Mouse (Mus musculus) stomach, embryonic 16.5 days (tissue): ENCODE data around the gene Dhrs7b. TPM values are rescaled to one million over a fixed set of nuclear protein-coding genes. Genes with fewer than 3 reads are reported as not detected.

Experiments used
- ATAC-seq: fragments of 200-750 bp; cut with Nextera tagmentation; 2 replicates; pipeline ENCODE4 v1.8.0; 2017; ENCODE audit warnings: moderate number of reproducible peaks, moderate TSS enrichment; ENCODE audit not compliant: insufficient read depth, low FRiP score
- H3K27ac ChIP-seq: fragments of 300-500 bp; sonication (generic); 2 replicates; pipeline ENCODE4 v1.5.1; 2014; ENCODE audit warnings: low read length
- H3K27me3 ChIP-seq: fragments of 300-500 bp; sonication (generic); 2 replicates; pipeline ENCODE4 v1.6.1; 2014; ENCODE audit warnings: low read length, control low read depth, mixed read lengths; ENCODE audit not compliant: control insufficient read depth, insufficient read depth
- H3K36me3 ChIP-seq: fragments of 300-500 bp; sonication (generic); 2 replicates; pipeline ENCODE4 v1.6.1; 2014; ENCODE audit warnings: low read length; ENCODE audit not compliant: control insufficient read depth, insufficient read depth
- H3K4me1 ChIP-seq: fragments of 300-500 bp; sonication (generic); 2 replicates; pipeline ENCODE4 v1.6.1; 2014; ENCODE audit warnings: low read length, control low read depth, mixed read lengths; ENCODE audit not compliant: control insufficient read depth, insufficient read depth
- H3K4me2 ChIP-seq: fragments of 300-500 bp; sonication (generic); 2 replicates; pipeline ENCODE4 v1.6.1; 2014; ENCODE audit warnings: low read depth, low read length, mixed read lengths
- H3K4me3 ChIP-seq: fragments of 300-500 bp; sonication (generic); replicated peaks from 2 replicates; pipeline ENCODE4 v1.5.1; 2014; ENCODE audit warnings: mild to moderate bottlenecking, low read length
- H3K9ac ChIP-seq: fragments of 300-500 bp; sonication (generic); 2 replicates; pipeline ENCODE4 v1.6.1; 2014; ENCODE audit warnings: low read length
- H3K9me3 ChIP-seq: fragments of 300-500 bp; sonication (generic); replicated peaks from 2 replicates; pipeline ENCODE4 v1.6.1; 2016; ENCODE audit warnings: low read length, control low read depth; ENCODE audit not compliant: control insufficient read depth
- WGBS: fragments of 180-500 bp; shearing (Covaris S2); extraction: QIAGEN DNeasy Blood & Tissue Kit; methylation state at CpG from one replicate; pipeline ENCODE4 v1.1.7; 2014; 5-methylcytosine and 5-hydroxymethylcytosine counted together
- polyA plus RNA-seq: library from polyadenylated mRNA; unstranded; fragments of >200 nt; fragmentation: Nextera tagmentation; extraction: Ambion mirVana; gene quantifications from 2 replicates; pipeline ENCODE4 v1.2.1, GENCODE M21; 2015

The Dhrs7b gene
- polyA plus RNA-seq, 1 experiment from 2014 or later: 42.8 TPM

DNA sequence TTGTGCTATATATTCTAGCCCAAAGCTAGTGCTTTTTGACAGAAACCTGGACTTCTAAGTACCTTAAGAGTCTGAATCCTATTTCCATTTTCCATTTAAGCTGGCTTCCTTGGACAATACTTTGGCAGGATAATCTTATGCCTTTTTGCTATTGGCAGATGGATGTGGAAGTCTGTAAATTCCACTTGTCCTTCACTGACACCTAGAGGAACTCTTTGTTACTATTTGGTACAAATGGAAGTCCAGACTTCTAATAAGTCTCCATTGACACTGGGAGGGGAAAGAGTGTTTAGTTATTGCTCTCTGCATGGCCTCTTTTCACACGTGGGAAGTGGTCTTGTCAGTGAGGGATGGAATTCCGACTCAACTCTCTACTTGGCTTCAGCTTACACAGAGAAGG lies 1.5 kb upstream of the Dhrs7b start:
- WGBS: 26% methylated on average over 2 of the region's 2 CpGs

DNA sequence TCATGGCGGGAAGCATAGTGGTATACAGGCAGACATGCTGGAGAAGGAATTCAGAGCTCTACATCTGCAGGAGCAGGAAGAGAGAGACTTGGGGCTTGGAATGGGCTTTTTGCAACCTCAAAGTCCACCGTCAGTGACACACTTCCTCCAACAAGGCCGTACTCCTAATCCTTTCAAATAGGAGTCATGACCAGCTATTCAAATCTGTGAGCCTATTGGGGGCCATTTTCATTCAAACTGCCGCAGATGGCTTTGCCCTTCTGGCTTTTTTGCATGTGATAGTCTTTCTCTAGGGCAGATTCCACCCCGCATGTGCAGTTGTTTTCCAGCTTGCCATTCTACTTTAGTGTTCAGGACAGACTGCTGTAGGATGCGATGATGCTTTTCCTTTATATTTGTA lies 6.5 kb downstream of the Dhrs7b start:
- Histone ChIP-seq H3K4me1 (no peaks in the 10 kb centered on the region), H3K4me2 (no peak overlapping the region), H3K36me3 (no peaks in the 10 kb centered on the region), H3K27ac (no peak overlapping the region), H3K9ac (no peak overlapping the region), H3K9me3 (no peaks in the 10 kb centered on the region), H3K4me3 (no peak overlapping the region), H3K27me3 (no peaks in the 10 kb centered on the region)
- WGBS: 95% methylated on average over 6 of the region's 6 CpGs
- no peak for ATAC-seq

More for the DNA sequence above, 1.5 kb upstream of the Dhrs7b start:
- no peak for ATAC-seq
- Histone ChIP-seq H3K27ac (no peak overlapping the region), H3K36me3 (no peaks in the 10 kb centered on the region), H3K4me1 (peaks cover 5% of the 10 kb centered on the region; the same call in 1 of the 2 replicates), H3K9ac (no peak overlapping the region), H3K27me3 (no peaks in the 10 kb centered on the region), H3K4me3 (no peak overlapping the region), H3K4me2 (no peak overlapping the region), H3K9me3 (no peaks in the 10 kb centered on the region)

DNA sequence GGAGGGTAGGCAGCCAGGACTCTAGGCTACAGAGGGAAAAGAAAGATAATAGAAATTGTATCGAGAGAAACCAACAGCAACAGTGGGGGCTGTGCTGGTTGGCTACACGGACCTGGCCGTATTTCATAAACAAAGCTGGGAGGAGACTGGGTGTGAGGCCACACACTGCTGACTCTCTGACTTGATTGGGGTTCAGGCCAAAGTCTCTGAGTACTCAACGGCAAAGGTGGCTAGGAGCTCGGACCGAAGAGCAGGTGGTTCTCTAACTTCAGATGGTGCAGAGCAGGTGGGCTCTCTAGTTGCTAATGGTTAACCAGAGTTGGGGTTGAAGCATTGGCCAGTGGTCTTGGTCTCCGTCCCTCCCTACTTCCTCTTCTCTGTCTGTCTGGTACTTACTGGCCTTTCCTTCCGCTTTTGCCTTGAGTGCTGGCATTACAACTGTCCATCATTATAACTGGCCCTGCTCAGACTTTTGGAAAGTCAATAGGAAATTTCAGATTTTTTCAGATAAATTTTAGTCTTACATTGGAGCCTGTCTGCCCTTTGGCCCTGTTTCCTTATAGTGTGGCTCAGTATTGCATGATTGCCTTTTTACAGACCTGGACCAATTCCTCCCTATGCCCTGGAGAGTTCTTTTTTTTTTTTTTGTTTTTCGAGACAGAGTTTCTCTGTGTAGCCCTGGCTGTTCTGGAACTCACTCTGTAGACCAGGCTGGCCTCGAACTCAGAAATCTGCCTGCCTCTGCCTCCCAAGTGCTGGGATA lies 7.4 kb downstream of the Dhrs7b start:
- H3K36me3 ChIP-seq: no peaks in the 10 kb centered on the region
- H3K4me2 ChIP-seq: no peak overlapping the region
- no peak overlapping the region for H3K27ac ChIP-seq
- no peaks in the 10 kb centered on the region for H3K9me3 ChIP-seq
- no peak overlapping the region for H3K4me3 ChIP-seq
- H3K27me3 ChIP-seq: no peaks in the 10 kb centered on the region
- 88% methylated on average over 10 of the region's 10 CpGs for WGBS
- no peaks in the 10 kb centered on the region for H3K4me1 ChIP-seq
- H3K9ac ChIP-seq: no peak overlapping the region
- ATAC-seq: no peak

DNA sequence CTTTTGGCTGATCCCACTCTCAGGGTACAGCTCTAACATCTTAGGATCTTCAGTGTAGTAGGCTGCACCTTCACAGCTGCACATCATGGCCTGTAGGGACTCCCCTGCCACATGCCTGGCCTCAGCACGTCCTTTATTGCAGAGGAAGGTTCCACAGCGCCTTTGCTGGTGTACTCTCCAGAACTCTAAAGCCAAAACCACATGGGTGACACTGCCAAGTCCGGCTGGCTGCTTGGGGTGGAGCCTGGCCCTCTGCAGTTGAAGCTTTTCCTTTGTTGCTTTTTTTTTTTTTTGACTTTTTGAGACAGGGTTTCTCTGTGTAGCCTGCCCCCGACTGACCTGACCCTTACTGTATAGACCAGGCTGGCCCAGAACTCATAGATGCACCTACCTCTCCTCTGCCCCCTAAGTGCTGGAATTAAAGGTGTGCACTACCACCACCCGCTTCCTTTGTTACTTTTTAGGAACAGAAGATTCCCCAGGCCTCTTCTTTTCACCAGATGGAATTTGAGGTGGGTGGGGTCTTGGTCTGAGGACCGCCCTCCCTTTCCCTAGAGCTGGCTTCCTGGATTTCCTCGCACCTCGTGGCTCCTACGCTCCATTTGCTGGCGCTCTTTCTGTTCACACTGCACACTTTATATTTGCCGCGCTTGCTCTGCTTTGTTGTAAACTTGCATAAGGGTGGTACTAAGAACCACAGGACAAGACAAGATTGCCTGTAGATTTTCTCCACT lies 11.2 kb downstream of the Dhrs7b start:
- no peaks in the 10 kb centered on the region for H3K9me3 ChIP-seq
- ATAC-seq: no peak
- H3K4me2 ChIP-seq: no peak overlapping the region
- 76% methylated on average over 12 of the region's 12 CpGs for WGBS
- H3K4me3 ChIP-seq: no peak overlapping the region
- H3K27ac ChIP-seq: no peak overlapping the region
- H3K36me3 ChIP-seq: no peaks in the 10 kb centered on the region
- H3K4me1 ChIP-seq: no peaks in the 10 kb centered on the region
- no peak overlapping the region for H3K9ac ChIP-seq
- H3K27me3 ChIP-seq: no peaks in the 10 kb centered on the region

DNA sequence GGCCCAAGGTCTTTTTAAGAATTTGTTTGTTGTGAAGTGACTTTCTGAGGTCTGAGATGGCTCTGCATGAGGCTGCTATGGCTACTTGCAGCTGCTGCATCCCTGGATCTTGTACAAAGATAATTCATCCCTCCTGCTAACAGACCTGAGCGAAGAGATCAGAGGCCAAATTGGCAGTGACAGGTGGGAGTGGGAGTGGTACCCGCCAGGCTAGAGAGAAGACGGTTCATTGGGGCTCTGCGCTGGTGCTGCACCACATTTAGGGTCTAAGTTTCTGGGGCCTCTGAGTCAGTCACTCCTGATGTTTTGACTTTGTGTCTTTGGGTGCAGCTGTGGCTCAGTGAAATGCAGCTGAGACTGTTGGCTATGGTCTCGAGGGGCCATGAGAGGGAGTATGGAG lies 13.0 kb downstream of the Dhrs7b start:
- no peaks in the 10 kb centered on the region for H3K4me1 ChIP-seq
- H3K36me3 ChIP-seq: no peaks in the 10 kb centered on the region
- no peak for ATAC-seq
- no peaks in the 10 kb centered on the region for H3K27me3 ChIP-seq
- no peaks in the 10 kb centered on the region for H3K9me3 ChIP-seq
- H3K4me2 ChIP-seq: no peak overlapping the region
- no peak overlapping the region for H3K4me3 ChIP-seq
- no peak overlapping the region for H3K27ac ChIP-seq
- no peak overlapping the region for H3K9ac ChIP-seq
- WGBS: 85% methylated on average over 5 of the region's 5 CpGs

DNA sequence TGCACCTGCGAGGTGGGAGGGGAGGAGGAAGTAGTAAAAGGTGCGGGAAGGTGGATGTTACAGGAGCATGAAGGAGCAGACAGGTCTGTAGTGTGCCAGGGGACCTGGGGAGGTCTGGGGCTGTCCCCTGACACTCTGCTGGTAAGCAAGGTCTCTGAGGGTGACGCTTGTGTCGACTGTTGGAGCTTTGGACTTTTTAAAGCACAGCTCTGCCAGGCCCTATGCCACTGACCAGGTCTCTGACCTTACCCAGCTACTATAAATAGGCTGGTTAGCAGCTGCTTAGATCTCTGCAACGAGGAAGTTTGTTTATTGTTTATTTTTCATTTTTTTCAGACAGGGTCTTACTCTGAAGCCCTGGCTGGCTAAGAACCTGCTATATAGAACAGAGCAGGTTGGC lies 15.0 kb downstream of the Dhrs7b start:
- Histone ChIP-seq H3K27me3 (no peaks in the 10 kb centered on the region), H3K4me2 (no peak overlapping the region), H3K4me1 (no peaks in the 10 kb centered on the region), H3K9ac (no peak overlapping the region), H3K36me3 (no peaks in the 10 kb centered on the region), H3K9me3 (no peaks in the 10 kb centered on the region), H3K4me3 (no peak overlapping the region), H3K27ac (no peak overlapping the region)
- no peak for ATAC-seq
- 78% methylated on average over 5 of the region's 5 CpGs for WGBS

DNA sequence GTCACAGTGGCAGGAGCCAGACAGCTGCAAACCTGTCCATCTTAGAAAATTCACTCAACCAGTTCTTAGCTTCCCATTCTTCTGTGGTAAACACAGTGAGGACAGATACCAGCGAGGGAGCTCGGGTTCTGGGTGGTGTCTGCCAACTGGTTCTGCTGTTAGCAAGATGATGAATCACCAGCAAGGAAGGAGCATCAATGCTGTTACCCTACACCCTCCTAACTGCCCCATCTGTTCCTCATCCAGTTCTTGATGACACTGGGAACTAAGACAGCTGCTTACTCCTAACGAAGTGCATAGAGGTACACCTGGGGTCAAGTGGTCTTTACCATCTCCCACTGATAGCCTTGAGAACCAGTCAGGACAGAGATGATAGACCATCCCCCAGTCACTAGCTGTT lies 26.2 kb downstream of the Dhrs7b start:
- no peak overlapping the region for H3K4me3 ChIP-seq
- no peak overlapping the region for H3K27ac ChIP-seq
- H3K4me1 ChIP-seq: no peaks in the 10 kb centered on the region
- no peak overlapping the region for H3K4me2 ChIP-seq
- WGBS: 41% methylated on average over 3 of the region's 3 CpGs
- no peaks in the 10 kb centered on the region for H3K9me3 ChIP-seq
- H3K9ac ChIP-seq: no peak overlapping the region
- no peaks in the 10 kb centered on the region for H3K27me3 ChIP-seq
- peaks cover 8% of the 10 kb centered on the region; the same call in 1 of the 2 replicates for H3K36me3 ChIP-seq
- no peak for ATAC-seq

DNA sequence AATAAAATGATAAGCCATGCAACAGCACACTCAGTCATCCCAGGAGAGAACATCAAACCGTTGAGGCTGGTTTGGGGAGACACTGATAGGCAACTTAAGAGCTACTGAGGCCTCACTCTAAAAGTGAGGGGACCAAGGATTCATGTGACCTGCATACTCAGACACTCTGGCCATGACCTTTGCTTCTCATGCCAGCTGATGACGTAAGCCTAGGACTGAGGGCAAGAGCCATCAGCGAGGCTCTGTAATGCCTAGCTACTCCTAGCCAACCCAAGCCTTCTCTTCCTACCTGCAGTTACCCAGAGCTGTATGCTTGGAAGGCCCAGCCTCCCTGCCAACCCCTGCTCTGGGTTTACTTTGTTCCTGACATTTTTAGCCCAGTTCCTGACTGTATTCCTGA lies 31.6 kb downstream of the Dhrs7b start:
- ATAC-seq: no peak
- no peaks in the 10 kb centered on the region for H3K27me3 ChIP-seq
- no peaks in the 10 kb centered on the region for H3K9me3 ChIP-seq
- WGBS: 81% methylated on average over 3 of the region's 3 CpGs
- H3K4me3 ChIP-seq: no peak overlapping the region
- H3K27ac ChIP-seq: no peak overlapping the region
- H3K4me2 ChIP-seq: no peak overlapping the region
- H3K4me1 ChIP-seq: peaks cover 4% of the 10 kb centered on the region; the same call in 1 of the 2 replicates
- H3K9ac ChIP-seq: no peak overlapping the region
- H3K36me3 ChIP-seq: peaks cover 27% of the 10 kb centered on the region

DNA sequence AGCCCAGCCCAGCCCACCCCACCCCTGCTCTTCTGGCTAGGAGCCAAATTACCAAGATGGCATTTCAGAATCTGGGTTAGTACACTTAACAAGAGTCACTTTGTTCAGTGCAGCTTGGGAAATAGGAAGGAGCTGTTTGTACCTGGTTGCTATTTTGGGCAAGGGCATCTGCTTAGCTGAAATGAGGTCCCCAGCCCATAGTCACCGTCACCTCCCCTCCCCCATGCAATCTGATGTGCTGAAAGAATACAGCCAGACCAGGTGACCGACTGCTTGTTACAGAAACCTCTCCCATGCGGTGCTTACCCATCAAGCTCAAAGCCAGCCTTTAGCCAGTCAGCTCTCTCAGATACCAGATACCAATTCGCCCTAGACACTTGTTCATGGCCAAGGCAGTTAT lies 32.8 kb downstream of the Dhrs7b start:
- Histone ChIP-seq H3K9me3 (no peaks in the 10 kb centered on the region), H3K27ac (no peak overlapping the region), H3K27me3 (no peaks in the 10 kb centered on the region), H3K9ac (no peak overlapping the region), H3K4me2 (no peak overlapping the region), H3K36me3 (peaks cover 23% of the 10 kb centered on the region), H3K4me1 (peaks cover 4% of the 10 kb centered on the region; the same call in 1 of the 2 replicates), H3K4me3 (no peak overlapping the region)
- no peak; the same call in 1 of the 2 replicates for ATAC-seq
- 75% methylated on average over 4 of the region's 4 CpGs for WGBS
